Mouse (Mus musculus) hindbrain, postnatal 0 days (tissue): ENCODE data around the gene Tekt3. TPM values are rescaled to one million over a fixed set of nuclear protein-coding genes. Genes with fewer than 3 reads are reported as not detected.

Experiments used
- ATAC-seq: fragments of 200-750 bp; cut with Nextera tagmentation; 2 replicates; pipeline ENCODE4 v1.8.0; 2017; ENCODE audit warnings: mild to moderate bottlenecking, moderate TSS enrichment, moderate library complexity
- DNase-seq: peaks from one replicate; pipeline ENCODE4 v3.0.0-alpha.2; 2015; ENCODE audit warnings: low spot score
- H3K27ac ChIP-seq: fragments of 300-500 bp; sonication (generic); 2 replicates; pipeline ENCODE4 v1.5.1; 2014; ENCODE audit warnings: mild to moderate bottlenecking
- H3K27me3 ChIP-seq: fragments of 300-500 bp; sonication (generic); 2 replicates; pipeline ENCODE4 v1.6.1; 2014; ENCODE audit warnings: low read length, mixed read lengths; ENCODE audit not compliant: insufficient read depth
- H3K36me3 ChIP-seq: fragments of 300-500 bp; sonication (generic); 2 replicates; pipeline ENCODE4 v1.6.1; 2014; ENCODE audit warnings: low read length, mixed read lengths; ENCODE audit not compliant: insufficient read depth
- H3K4me1 ChIP-seq: fragments of 300-500 bp; sonication (generic); 2 replicates; pipeline ENCODE4 v1.6.1; 2014; ENCODE audit warnings: antibody characterized with exemption, low read length, mixed read lengths; ENCODE audit not compliant: insufficient read depth
- H3K4me2 ChIP-seq: fragments of 300-500 bp; sonication (generic); 2 replicates; pipeline ENCODE4 v1.6.1; 2014; ENCODE audit warnings: low read depth, mild to moderate bottlenecking, low read length, moderate library complexity, mixed read lengths
- H3K4me3 ChIP-seq: fragments of 300-500 bp; sonication (generic); 2 replicates; pipeline ENCODE4 v1.5.1; 2014; ENCODE audit warnings: low read length
- H3K9ac ChIP-seq: fragments of 300-500 bp; sonication (generic); replicated peaks from 2 replicates; pipeline ENCODE4 v1.6.1; 2014; ENCODE audit warnings: mild to moderate bottlenecking, low read length, moderate library complexity, mixed read lengths
- H3K9me3 ChIP-seq: fragments of 300-500 bp; sonication (generic); 2 replicates; pipeline ENCODE4 v1.6.1; 2016; ENCODE audit warnings: low read length, mixed read lengths
- CTCF ChIP-seq: IDR thresholded peaks from 2 replicates; pipeline ENCODE4 v1.5.1; 2016; ENCODE audit warnings: antibody characterized with exemption, control low read depth, low read depth
- WGBS: fragments of 180-500 bp; shearing (Covaris S2); extraction: QIAGEN DNeasy Blood & Tissue Kit; methylation state at CpG from one replicate; pipeline ENCODE4 v1.1.7; 2014; 5-methylcytosine and 5-hydroxymethylcytosine counted together
- polyA plus RNA-seq: library from polyadenylated mRNA; unstranded; fragments of >200 nt; fragmentation: Nextera tagmentation; extraction: Ambion mirVana; gene quantifications from 2 replicates; pipeline ENCODE4 v1.2.1, GENCODE M21; 2015
- total RNA-seq: library from RNA; depleted of rRNA; stranded (reverse); fragments of >200 nt; gene quantifications from 2 replicates; pipeline ENCODE4 v1.2.3, GENCODE M21; 2014

Gene Tekt3
- total and polyA plus RNA-seq, 2 experiments from 2014 or later, result 0.21 TPM; not detected in 1

DNA sequence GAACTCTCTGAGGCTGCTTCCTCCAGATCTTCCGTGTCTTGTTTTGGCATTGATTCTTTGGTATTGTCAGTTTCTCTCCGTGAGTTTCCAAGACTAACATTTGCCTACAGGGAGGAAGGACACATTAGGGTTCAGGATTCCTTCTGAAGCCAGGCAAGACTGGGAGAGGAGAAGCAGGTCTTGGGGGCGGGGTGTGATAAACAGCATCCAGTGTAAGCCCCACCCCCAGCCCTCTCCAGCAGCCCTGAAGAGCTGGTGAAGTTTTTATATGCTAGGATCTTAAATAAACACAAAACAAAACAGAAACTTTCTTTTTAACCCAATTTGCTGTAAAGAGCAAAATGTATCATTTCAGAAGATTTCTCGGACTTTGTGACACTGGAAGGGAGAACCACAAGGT, 28.8 kb downstream of the Tekt3 start:
- H3K36me3 ChIP-seq, result no peaks in the 10 kb centered on the region
- H3K9me3 ChIP-seq, result no peaks in the 10 kb centered on the region
- H3K27ac ChIP-seq, result no peak overlapping the region
- no peaks in the 10 kb centered on the region for H3K27me3 ChIP-seq
- TF ChIP-seq CTCF, result no peak
- no peaks in the 10 kb centered on the region for H3K4me1 ChIP-seq
- no peak overlapping the region for H3K4me2 ChIP-seq
- whole genome bisulfite sequencing, result 54% methylated on average over 4 of the region's 4 CpGs
- H3K4me3 ChIP-seq, result no peak overlapping the region
- H3K9ac ChIP-seq, result no peak overlapping the region
- ATAC-seq (no peak), DNase-seq (no peak)

GRCm38 (mm10) chr11:63090986-63091385, 29.5 kb downstream of the Tekt3 start:
- Histone ChIP-seq H3K4me1 (no peaks in the 10 kb centered on the region), H3K9me3 (no peaks in the 10 kb centered on the region), H3K4me3 (no peak overlapping the region), H3K27ac (no peak overlapping the region), H3K4me2 (no peak overlapping the region), H3K9ac (no peak overlapping the region), H3K27me3 (no peaks in the 10 kb centered on the region), H3K36me3 (no peaks in the 10 kb centered on the region)
- WGBS, result 95% methylated on average over 6 of the region's 6 CpGs
- DNase-seq (no peak), ATAC-seq (no peak)
- no peak for TF ChIP-seq CTCF

- Histone ChIP-seq H3K4me1 (no peaks in the 10 kb centered on the region), H3K9me3 (no peaks in the 10 kb centered on the region), H3K27ac (no peak overlapping the region), H3K4me3 (no peak overlapping the region), H3K36me3 (no peaks in the 10 kb centered on the region), H3K9ac (no peak overlapping the region), H3K27me3 (no peaks in the 10 kb centered on the region), H3K4me2 (no peak overlapping the region)
- DNase-seq (no peak), ATAC-seq (no peak)
- TF ChIP-seq CTCF, result no peak
- 77% methylated on average over 5 of the region's 5 CpGs for WGBS
Observed at GRCm38 (mm10) chr11:63092271-63092670, 30.8 kb downstream of the Tekt3 start.

- DNase-seq, result no peak
- 75% methylated on average over 5 of the region's 5 CpGs for WGBS
Observed at GRCm38 (mm10) chr11:63093601-63094000, 32.1 kb downstream of the Tekt3 start.

GRCm38 (mm10) chr11:63094496-63094895, 33.0 kb downstream of the Tekt3 start:
- no peak overlapping the region for H3K27ac ChIP-seq
- ATAC-seq, result no peak
- H3K9ac ChIP-seq, result no peak overlapping the region

More at GRCm38 (mm10) chr11:63093601-63094000, 32.1 kb downstream of the Tekt3 start:
- Histone ChIP-seq H3K9me3 (no peaks in the 10 kb centered on the region), H3K4me3 (no peak overlapping the region), H3K9ac (no peak overlapping the region), H3K4me2 (no peak overlapping the region), H3K36me3 (no peaks in the 10 kb centered on the region), H3K27ac (no peak overlapping the region), H3K4me1 (no peaks in the 10 kb centered on the region), H3K27me3 (no peaks in the 10 kb centered on the region)
- no peak for TF ChIP-seq CTCF
- ATAC-seq, result no peak

GRCm38 (mm10) chr11:63098016-63098415, 36.6 kb downstream of the Tekt3 start:
- Histone ChIP-seq H3K27me3 (no peaks in the 10 kb centered on the region), H3K9me3 (no peaks in the 10 kb centered on the region), H3K9ac (no peak overlapping the region), H3K4me2 (no peak overlapping the region), H3K27ac (no peak overlapping the region), H3K4me1 (no peaks in the 10 kb centered on the region), H3K36me3 (no peaks in the 10 kb centered on the region), H3K4me3 (no peak overlapping the region)
- DNase-seq (no peak), ATAC-seq (no peak)
- WGBS, result 84% methylated on average over 3 of the region's 3 CpGs
- TF ChIP-seq CTCF, result no peak

More at GRCm38 (mm10) chr11:63094496-63094895, 33.0 kb downstream of the Tekt3 start:
- DNase-seq, result no peak
- no peak overlapping the region for H3K4me2 ChIP-seq
- no peaks in the 10 kb centered on the region for H3K9me3 ChIP-seq
- no peaks in the 10 kb centered on the region for H3K36me3 ChIP-seq
- no peaks in the 10 kb centered on the region for H3K27me3 ChIP-seq
- H3K4me1 ChIP-seq, result no peaks in the 10 kb centered on the region
- no peak for TF ChIP-seq CTCF
- no peak overlapping the region for H3K4me3 ChIP-seq
- 89% methylated on average over 8 of the region's 8 CpGs for WGBS

GRCm38 (mm10) chr11:63099390-63099789, 37.9 kb downstream of the Tekt3 start:
- no peaks in the 10 kb centered on the region for H3K9me3 ChIP-seq
- H3K27ac ChIP-seq, result no peak overlapping the region
- ATAC-seq (no peak), DNase-seq (no peak)
- WGBS, result 84% methylated on average over 3 of the region's 3 CpGs
- H3K4me3 ChIP-seq, result no peak overlapping the region
- no peak for TF ChIP-seq CTCF
- H3K4me1 ChIP-seq, result no peaks in the 10 kb centered on the region
- no peak overlapping the region for H3K4me2 ChIP-seq
- no peaks in the 10 kb centered on the region for H3K36me3 ChIP-seq
- H3K27me3 ChIP-seq, result no peaks in the 10 kb centered on the region
- no peak overlapping the region for H3K9ac ChIP-seq
